Mouse (Mus musculus): Measurements from ENCODE around the gene Ablim2. TPM values are rescaled to one million over a fixed set of nuclear protein-coding genes. Genes with fewer than 3 reads are reported as not detected.

Ablim2 gene
- total RNA-seq, 4 experiments from 2014 or later, result 18.5 to 28.5 (median 20.9) TPM

DNA sequence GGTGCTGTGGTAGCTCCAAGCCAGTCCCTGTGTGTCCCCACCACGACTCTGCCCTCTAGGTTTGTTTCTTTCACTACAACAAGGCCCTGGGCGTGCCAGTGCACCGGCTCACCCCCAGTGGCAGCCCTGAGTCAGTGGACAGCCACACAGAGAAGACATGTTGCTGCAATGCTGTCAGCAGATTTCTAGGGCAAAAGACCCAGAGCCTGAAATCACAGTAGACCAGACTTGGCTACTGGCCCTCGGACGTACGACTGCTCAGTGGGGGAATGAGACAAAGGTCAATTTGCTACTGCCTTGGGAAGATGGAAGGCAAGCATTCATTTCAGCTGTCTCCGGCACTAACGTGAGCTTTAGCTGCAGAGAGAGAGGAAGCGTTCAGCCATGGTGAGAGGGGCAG is 124.7 kb downstream of the Ablim2 start:
- DNase-seq (ENCODE audit: low spot score), result no peak

DNA sequence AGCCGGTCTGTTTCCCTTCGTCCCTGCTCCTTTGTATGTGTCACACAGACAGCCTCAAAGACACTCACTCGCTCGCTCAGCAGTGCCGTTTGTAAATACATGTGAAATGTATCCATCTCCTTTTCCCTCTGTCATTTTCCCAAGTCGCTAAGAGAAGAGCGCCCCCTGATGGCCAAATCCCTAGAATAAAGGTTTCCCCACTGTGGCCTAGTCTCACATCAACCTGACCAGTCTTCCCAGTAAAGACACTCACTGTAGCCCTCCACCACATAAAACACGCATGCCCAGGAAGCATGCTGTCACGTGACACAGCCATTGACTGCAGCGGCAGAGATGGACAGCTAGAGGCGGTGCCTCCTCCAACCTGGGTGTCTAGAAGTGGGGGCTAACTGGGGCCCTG is 126.6 kb downstream of the Ablim2 start:
- DNase-seq (ENCODE audit: low spot score), result no peak

DNA sequence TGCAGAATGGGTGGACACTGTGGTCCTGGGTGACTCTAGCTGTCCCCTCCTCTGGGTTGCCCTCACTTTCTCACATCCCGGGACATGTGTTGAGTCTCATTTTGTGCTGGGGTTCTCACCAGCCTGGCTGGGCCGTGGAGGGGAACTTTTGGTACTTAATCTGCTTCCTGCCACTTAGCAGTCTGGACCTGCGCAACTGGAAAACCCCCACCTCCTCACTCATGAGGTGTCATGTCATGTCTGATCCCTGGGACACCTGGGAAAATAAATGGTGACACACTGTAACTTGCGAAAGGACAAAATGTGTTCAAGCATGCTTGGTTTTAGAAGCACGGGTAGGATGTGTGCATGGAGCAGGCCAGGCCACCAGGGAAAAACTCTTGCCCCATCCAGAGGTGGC is 127.0 kb downstream of the Ablim2 start:
- DNase-seq (ENCODE audit: low spot score), result no peak

DNA sequence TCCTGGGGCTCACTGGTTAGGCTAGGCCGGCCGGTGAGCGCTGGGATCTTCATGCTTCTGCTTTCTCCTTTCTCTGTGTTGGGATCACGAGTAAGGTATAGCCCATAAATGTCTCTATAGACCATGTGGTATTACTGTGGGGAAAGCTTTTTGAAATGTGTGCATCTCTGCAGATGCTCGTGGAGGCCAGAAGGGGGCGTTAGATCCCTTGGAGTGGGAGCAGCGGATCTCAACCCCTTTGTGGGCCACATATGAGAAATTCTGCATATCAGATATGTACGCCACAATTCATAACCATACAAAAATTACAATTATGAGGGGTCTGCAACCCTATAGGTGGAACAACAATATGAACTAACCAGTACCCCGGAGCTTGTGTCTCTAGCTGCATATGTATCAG is 131.3 kb downstream of the Ablim2 start:
- DNase-seq (ENCODE audit: low spot score), result no peak

DNA sequence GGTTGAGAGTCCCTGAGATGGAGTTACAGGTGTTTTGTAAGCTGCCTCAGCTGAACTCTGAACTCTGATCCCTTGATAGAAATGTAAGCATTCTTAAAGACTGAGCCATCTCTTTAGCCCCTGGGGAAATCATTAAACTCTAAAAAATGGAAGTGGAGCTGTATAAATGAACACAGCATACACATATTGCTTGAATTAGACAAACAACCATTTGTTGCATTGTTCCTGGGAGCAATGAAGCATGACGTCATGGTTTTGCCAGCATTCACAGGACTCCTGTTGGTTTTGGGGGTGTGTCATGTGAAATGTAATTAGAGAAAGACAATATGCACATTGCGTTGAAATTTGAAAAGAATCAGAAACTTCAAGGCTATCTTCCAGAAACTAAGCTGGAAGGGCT is 132.0 kb downstream of the Ablim2 start:
- DNase-seq (ENCODE audit: low spot score), result no peak

DNA sequence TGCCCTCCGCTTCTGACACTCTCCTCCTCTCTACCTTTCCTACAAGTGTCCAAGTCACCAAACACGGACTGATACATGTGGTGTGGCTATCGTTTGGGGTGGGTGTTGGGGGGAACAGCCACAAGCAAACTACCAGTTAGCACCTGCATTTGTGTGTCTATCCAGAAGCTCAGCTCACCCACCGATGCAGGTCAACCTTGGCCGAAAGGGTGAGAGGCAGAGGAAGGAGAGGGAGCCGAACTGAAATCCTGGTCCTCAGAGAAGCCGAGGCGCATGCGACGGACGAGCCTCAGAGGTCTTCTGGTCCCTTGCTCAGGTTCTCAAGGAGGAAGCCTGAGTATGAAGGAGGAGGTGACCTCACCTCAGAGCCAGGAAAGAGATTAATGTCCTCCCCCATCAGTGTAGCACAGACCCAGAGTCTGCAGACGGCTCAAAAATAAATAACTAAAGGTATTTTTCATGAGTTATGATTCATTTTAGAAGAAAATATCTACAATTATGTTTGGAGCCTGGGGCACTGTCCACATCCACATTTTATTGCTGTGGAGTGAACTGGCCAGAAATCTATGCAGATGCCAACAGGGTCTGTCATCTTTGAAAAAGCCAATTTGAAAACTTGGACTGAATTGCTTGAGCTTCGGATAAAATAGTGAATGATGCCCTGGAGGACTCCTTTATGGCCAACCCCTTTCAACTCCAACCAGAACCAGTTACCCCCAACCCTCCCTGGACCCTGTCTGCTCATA is 133.5 kb downstream of the Ablim2 start:
- DNase-seq (ENCODE audit: low spot score), result no peak

DNA sequence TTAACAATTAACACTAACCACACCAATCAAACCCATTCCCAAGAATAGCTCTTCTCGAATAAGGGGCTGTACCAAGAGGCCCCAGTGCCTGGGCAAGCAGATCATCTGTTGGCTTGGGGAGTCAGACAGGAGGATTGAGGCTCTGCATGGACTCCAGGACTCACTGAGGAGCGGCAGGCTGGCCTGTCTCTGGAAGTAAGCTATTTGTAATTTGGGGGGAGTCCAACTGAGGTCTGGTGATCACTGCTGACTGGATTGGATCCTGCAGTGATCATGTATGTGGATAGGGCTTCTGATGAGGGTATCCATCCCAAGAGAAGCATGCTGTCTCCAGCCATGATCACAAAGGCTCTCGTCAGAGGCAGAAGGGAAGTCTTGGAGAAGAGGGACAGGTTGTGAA is 134.7 kb downstream of the Ablim2 start:
- no peak for DNase-seq (ENCODE audit: low spot score)

DNA sequence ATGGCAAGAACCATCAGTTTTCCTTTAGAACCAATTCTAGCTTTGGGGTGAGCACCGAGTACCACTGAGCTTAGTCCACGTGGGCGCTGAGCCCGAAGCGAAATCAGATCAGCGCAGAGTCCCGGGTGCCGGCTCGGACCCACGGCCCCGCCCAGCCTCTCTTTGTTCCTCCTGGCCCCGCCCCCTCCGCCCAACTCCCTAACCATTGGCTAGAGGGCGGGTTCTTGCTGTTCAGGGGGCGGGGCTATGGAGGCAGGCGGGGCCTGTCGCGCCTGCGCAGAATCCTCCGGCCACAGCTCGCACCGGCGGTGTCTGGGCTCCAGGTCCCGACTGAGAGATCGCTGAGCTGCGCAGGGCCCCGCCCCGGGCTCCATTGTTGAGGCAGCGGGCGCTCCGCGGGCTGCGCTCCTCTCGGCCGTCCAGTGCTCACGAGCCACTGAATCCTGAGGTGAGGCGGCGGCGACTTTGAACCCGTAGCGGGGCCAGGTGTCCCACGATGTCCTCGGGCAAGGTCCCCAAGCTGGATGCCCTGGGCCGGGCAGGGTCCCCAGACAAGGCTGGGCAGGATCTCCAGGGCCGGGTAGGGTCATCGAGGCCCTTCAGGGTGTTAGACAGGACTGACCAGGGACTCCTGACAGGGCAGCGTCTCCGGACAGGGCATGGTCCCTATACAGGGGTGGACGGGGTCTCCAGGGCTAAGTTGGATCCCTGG is 135.6 kb downstream of the Ablim2 start, which contains the start of gene Afap1:
Gene Afap1 (plus strand): TSS at position 227 of the 712 bp plus-strand sequence.
- peak; percentile 99 for DNase-seq (ENCODE audit: low spot score)

DNA sequence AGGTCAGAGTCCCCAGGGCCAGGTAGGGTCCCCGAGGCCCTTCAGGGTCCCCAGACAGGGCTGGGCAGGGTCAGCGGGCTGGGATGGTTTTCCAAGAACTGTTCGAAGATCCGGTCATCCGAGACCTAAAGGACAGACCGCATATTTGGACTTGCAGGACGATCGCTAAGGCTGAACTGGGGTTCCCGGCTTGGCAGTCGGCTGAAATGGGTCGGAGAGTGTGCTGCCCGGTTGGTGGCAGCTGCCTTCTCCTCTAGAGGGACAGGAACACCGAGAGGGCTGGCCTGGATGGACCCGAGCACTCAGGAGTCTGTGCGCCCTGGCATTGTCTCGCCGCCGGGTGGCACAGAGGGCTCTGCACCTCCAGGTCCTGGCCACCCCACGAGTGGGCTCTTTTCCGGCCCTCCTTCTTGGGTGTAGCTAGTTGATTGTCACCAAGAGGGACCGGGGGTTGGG is 136.2 kb downstream of the Ablim2 start:
- DNase-seq (ENCODE audit: low spot score), result peak; percentile 64

DNA sequence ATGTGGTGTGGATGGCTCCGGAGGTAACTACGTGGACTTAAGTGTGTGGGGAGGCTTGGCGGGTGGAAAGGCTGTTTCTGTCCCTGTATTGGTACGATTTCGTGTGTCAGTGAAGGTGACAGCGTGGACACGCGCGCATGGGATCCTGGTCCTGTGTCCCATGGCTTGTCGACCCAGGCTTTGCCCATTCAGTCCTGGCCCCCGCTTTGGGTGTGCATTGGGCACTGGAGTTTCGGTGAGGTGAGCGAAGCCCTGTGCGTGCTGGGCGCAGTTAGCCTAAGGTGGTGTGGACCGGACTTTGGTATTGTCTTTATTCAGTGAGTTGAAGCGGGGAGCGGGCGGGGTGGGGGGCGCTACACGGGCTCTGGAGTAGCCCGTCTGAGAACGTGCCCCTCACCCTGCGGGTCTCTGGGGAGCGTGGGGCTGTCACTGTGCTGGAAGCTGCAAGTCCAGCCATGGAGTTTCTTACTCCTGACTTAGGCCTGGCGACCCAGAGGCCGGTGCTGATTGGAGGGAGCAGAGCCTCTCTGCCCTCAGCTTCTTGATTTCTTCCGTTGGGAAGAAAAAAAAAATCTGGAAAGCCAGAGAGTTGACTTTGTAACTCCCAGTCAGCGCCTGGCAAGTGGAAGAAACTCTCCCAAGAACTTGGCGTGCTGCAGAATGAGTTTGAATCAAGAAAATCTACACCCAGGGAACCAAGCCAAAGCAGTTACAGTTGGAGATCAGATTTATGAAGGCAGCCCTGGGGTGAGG is 136.8 kb downstream of the Ablim2 start:
- peak; percentile 64 for DNase-seq (ENCODE audit: low spot score)

DNA sequence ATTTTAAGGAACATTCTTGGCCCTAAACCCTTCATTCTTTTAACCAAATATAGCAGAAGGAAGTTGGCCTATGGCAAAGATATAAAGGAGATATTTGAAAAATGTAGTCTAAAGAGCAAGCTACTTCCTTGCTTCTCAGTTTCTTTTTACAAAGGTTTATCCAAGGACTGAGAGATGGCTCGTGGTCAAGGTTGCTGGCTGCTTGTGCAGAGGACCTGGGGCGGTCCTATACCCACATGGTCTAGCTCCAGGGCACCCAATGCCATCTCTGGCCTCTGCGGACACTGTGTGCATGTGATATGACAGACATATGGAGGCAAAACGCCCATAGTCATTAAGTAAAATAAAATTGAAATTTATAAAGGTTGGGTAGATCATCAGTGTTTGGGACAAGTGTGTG is 138.2 kb downstream of the Ablim2 start:
- DNase-seq (ENCODE audit: low spot score), result no peak

DNA sequence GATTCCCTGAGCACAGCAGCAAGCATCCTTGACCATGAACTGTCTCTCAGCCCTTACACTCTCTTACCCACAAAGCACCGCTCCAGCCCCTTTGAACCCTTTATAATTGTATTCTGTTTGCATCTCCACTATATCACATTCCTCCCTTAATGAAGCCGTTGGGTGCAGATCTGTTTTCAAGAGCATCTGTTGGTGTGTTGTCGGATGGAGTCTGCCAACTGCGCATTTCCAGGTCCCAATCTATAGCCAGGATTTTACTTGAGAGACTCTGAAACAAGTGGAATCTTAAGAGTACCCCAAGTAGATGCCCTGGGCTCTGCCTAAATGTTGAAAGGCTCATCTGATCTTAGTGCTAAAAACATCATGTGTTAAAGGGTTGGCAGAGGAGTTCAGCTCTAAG is 138.9 kb downstream of the Ablim2 start:
- DNase-seq (ENCODE audit: low spot score), result no peak

DNA sequence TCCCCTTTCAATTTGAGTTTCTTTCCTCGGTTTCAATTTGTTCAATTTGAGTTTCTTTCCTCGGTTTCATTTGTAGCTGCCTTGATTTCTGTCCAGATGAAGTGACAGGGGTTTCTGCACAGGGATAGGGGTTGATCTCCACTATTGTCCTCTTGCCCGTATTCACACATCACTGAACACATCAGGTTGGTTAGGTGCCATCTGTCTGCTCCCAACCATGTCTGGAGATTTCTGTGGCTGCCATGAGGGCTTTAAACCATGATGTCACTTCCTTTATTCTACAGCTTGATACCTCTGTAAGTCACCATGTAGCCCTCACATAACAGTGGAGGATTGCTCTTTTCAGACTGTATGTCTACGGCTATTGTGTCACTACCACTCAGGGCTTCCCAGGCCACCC is 139.5 kb downstream of the Ablim2 start:
- DNase-seq (ENCODE audit: low spot score), result no peak

DNA sequence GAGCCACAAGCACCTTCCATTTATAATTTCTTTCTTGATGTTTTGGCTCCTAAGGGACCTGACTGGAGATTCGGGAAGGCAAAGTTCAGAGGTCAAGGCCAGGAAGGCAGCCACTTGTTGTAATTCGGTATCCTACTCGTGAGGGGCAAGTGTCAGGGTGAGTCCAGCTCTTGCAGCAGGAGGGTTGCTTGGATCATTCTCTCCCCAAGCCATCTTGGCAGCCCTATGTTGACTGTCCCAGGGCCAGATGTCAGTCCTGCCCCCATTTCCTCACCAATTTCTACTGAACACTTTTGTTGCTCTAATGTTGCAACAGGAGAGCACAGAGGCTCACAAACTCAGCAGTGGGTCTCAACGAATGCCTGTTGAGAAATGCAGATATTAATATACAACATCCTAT is 140.4 kb downstream of the Ablim2 start:
- DNase-seq (ENCODE audit: low spot score), result no peak

DNA sequence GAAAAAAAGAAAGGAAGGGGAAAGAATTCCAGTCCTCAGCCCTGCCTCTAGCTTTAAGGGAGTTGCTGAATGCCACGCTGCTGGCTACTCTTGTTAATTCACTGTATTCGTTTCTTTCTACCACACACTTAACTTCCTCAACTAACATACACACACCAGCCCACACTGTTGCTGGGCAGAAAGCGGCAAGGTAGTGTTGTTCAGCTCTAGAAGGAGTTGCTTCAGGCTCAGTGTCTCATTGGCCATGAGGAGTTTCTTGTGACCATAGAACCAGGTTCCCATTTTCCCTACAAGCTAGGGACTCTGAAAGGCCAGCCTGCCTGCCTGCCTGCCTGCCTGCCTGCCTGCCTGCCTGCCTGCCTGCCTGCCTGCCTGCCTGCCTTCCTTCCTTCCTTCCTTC is 141.3 kb downstream of the Ablim2 start:
- DNase-seq (ENCODE audit: low spot score), result no peak

DNA sequence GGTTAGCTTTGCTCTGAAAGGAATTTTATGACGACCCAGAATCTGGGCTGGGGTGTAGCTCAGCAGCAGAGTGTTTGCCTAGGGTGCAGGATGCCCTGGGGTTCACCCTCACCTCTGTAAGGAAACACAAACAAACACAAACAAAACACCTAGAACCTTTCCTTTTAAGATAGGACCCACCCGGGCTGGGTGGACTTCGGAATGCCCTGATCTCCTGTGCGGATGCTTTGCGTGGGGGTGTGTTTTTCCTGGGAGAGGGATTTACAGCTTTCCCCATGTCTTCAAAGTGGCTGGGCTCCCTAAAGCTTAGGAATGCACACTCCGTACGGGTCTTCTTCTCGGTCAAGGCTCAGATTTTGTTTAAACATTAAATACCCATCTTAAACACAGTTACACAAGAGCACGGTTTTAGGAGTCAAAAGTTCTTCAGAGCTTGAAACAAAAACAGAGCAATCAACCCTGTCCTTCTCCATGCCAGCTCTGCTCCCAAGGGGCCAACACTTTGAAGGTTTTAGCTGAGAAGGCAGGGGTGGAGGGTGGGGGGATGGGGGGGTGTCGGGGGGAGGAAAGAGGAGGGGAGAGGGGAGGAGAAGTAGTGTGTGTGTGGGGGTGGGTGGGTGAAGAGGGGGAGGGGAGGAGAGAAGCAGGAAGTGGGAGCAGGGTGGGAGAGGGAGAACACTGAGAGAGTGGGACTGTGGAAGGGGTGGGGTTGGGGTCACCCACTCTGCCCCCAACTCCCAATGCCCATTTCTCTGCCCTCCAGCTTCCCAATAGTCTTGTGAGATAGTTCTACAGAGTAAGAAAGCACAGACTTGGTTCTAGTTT is 142.9 kb downstream of the Ablim2 start:
- no peak for DNase-seq (ENCODE audit: low spot score)

DNA sequence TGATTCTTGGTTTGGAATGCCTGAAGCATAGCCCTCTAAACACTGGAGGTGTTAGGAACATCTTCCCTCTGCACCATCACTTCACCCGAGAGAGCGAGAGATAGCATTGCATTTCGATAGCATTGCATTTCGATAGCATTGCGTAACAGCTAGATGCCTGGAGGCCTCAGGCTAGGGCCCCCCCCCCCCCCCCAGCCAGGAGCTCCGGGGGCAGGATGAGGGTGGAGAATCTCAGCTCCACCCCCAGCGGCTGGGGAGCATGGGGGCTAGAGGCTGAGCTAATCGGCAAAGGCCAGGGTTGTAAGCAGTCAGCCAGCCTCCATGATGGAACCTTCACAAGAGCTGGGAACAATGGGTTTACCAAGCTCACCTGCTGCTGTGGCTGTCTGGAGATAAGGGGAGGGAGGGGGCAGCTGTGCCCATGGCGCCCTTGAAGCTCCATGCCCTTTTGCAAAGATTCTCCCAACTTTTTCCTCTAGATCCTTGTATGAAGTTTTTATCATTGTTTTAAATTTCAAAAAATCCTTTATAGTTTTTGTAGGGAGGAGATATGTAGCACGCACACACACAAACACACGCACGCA is 143.6 kb downstream of the Ablim2 start:
- no peak for DNase-seq (ENCODE audit: low spot score)

DNA sequence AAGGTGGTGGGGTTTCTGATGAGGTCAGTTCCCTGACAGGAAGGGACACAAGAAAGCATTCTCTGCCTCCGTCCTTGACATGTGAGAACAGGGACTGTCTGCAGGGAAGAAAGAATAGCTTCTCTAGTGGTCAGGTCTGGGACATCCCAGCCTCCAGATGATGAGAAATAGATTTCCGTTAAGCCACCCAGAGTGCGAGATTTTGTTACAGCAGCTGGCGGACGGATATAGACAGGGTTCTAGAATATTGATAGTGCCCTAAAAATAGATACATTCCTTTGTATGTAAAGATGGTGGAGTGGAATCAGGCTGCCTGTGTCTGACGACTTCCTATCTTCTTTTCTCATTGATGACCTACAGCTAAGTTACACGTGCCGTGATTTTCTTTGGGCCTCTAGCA is 145.8 kb downstream of the Ablim2 start:
- no peak for DNase-seq (ENCODE audit: low spot score)

DNA sequence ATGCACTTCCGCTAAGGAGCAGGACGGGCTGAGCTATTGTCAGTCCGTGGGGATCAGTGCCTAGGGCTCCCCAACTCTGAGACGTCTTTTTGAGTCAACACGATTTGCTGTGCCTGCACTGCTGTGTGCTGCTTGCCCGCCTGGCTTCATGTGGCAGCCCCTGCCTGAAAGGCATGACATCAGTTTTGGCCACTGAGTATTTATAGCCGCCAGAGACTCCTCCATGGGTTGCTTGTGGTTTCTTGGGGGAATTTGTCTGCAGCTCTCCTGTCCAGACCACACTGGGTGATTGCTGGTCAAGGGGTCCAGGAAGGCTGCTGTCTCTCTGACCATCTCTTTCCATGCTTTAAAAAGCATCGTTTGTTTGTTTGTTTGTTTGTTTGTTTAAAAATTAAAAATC is 147.6 kb downstream of the Ablim2 start:
- no peak for DNase-seq (ENCODE audit: low spot score)

DNA sequence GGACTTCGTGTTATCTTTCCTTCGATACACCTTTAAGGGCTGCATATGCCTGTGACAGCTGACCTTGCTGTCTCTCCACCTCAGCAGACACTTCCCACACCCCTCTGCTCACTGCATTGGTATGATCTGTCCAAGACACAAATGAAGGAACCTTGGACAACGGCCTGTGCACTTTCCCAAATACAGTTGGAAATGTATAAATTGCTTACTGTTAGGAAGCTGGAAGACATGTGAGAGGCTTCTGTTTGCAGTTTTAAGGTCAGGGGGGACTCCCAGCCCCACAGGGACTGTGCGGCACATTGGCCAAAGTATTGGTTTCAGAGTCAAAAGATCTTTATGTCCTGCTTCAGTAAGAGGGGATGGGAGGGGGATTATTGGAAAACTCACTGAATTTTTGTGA is 149.4 kb downstream of the Ablim2 start:
- no peak for DNase-seq (ENCODE audit: low spot score)
